Mouse (Mus musculus) telencephalon, adult 2 months (tissue): ENCODE measurements at regions not wholly inside any gene's neighbourhood (a gene's known extent, or its start where the extent isn't known, plus 50 kb on each side); places are given as distances from the start of the nearest gene placed in this dataset.

ENCODE experiments used
- DNase-seq: peaks from one replicate; pipeline ENCODE4 v3.0.0-alpha.2; 2011; ENCODE audit warnings: low read depth, low spot score

GRCm38 (mm10) chr14:24997786-24998509 is 461.0 kb upstream of the Zmiz1 start:
- no peak for DNase-seq

GRCm38 (mm10) chr14:24999008-24999572 is 459.9 kb upstream of the Zmiz1 start:
- peak; percentile 77 for DNase-seq

GRCm38 (mm10) chr14:25005241-25005946 is 453.6 kb upstream of the Zmiz1 start:
- DNase-seq = no peak

GRCm38 (mm10) chr14:25011926-25012325 is 447.1 kb upstream of the Zmiz1 start:
- peak; percentile 45 for DNase-seq

GRCm38 (mm10) chr14:25015288-25016238 is 443.4 kb upstream of the Zmiz1 start:
- DNase-seq = peak; percentile 33

- DNase-seq = no peak
These were observed 441.1 kb upstream of the Zmiz1 start for GRCm38 (mm10) chr14:25017860-25018259.

- DNase-seq = no peak
These were observed 439.6 kb upstream of the Zmiz1 start for GRCm38 (mm10) chr14:25019306-25019905.

- no peak for DNase-seq
These were observed 436.3 kb upstream of the Zmiz1 start for GRCm38 (mm10) chr14:25022523-25023269.

GRCm38 (mm10) chr14:25023270-25023800 is 435.6 kb upstream of the Zmiz1 start:
- DNase-seq = no peak

- DNase-seq = no peak
These were observed 433.9 kb upstream of the Zmiz1 start for GRCm38 (mm10) chr14:25025074-25025473.

- no peak for DNase-seq
These were observed 431.9 kb upstream of the Zmiz1 start for GRCm38 (mm10) chr14:25027076-25027475.

GRCm38 (mm10) chr14:25027842-25028241 is 431.1 kb upstream of the Zmiz1 start:
- DNase-seq = no peak

GRCm38 (mm10) chr14:25030881-25031280 is 428.1 kb upstream of the Zmiz1 start:
- no peak for DNase-seq

GRCm38 (mm10) chr14:25031756-25032680 is 427.0 kb upstream of the Zmiz1 start:
- peak; percentile 44 for DNase-seq

GRCm38 (mm10) chr14:25032899-25033298 is 426.1 kb upstream of the Zmiz1 start:
- DNase-seq = no peak

GRCm38 (mm10) chr14:25042265-25042664 is 416.7 kb upstream of the Zmiz1 start:
- peak; percentile 18 for DNase-seq

- peak; percentile 39 for DNase-seq
These were observed 414.9 kb upstream of the Zmiz1 start for GRCm38 (mm10) chr14:25044106-25044505.

- DNase-seq = no peak
These were observed 414.1 kb upstream of the Zmiz1 start for GRCm38 (mm10) chr14:25044867-25045266.

GRCm38 (mm10) chr14:25050674-25051251 is 408.2 kb upstream of the Zmiz1 start:
- DNase-seq = peak; percentile 38
